Mouse (Mus musculus) layer of hippocampus, adult 8-10 months (tissue): ENCODE measurements around the gene Sigirr. TPM values are rescaled to one million over a fixed set of nuclear protein-coding genes. Genes with fewer than 3 reads are reported as not detected.

Experiments used
- DNase-seq, 2 experiments: peaks; one replicate each; pipeline ENCODE4 v3.0.0; 2022; ENCODE audit warnings: low spot score in 2 of 2
- total RNA-seq, 4 experiments: library from RNA; stranded (reverse); gene quantifications; 2 replicates each; pipeline ENCODE4 v1.2.4; 2022

Gene Sigirr
- total RNA-seq = 1 to 10 TPM; 2.6 to 3.1 (median 2.9) TPM

GRCm38 (mm10) chr7:141099911-141100691, at the start of gene Sigirr:
Sigirr (minus strand) TSS chr7:141100572.
- DNase-seq = no peak

- no peak for DNase-seq
Observed at GRCm38 (mm10) chr7:141148639-141149038, 48.3 kb upstream of the Sigirr start.

- DNase-seq = no peak
Observed at GRCm38 (mm10) chr7:141147044-141147443, 46.7 kb upstream of the Sigirr start.

- DNase-seq = no peak
Observed at GRCm38 (mm10) chr7:141146043-141146595, 45.7 kb upstream of the Sigirr start.

DNA sequence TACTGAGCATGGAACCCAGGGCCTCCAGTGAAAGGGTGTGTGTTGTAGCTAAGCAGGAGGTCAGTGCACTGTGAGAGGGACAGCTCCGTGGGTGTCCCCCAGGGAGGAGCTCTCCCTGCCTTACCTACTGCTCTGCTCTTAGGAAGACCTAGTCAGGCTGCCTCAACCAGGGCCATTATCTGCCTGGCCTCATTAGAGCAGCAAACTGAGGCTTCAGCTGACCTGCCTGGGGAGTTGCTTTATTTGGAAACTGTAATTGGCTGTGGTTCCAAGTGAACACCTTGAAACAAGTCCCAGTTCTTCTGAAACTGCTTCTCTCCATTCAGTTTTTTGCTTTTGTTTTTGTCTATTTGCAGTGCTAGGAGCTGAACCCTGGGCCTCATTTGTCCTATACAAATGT, 45.0 kb upstream of the Sigirr start:
- no peak for DNase-seq

DNA sequence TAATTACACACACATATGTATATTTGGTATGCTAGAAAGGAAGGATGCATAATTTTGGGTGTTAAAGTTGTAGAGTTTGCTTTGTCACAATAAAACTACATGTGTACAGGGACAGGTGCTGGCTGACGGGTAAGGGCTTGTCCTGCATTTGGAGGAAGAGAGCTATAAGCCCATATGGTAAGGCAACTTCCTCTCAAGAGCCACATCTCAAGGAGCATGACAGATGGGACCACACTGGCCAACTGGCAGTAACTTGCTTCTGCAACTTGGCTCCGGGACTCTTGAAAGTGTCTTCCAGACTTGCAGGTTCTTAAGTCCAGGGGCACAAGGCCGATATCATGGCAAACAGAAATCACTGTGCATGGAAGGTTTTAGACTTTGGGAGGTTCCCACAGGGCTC, 44.3 kb upstream of the Sigirr start:
- DNase-seq = no peak

DNA sequence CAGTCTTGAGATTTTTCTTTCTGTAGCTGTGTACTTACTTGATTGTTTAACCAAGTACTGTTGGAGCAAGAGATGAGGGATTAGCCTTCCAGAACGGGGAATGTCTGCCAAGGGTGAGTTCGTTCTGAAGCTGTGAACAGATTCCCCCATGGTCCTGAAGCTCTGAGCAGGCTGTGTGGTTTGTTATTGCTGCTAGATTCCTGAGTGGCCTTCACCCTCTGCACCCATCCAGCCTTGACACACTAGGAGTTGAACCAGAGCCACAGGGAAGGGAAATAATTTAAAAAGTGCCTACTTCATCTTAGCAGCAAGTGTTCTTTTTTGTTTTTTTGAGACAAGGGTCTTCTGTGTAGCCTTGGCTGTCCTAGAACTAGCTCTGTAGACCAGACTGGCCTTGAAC, 43.5 kb upstream of the Sigirr start:
- no peak for DNase-seq

DNA sequence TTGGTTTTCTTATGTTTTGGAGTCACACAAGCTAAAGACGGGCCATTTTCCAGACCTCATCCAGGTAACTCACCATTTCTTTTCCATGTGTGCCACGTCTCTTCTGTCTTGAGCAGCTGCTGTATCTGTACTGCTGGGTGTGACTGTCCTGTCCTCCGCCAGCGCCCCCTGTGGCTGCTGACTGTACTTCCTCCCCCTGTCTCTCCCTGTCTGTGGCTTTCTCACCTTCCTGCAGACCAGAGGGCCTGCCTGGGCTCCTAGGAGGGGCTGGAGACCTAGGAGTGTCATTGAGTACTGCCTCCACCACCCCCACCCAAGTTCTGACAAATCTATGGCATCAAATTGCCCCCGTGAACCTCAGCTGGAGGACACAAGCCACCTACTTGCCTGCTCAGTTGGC, 42.7 kb upstream of the Sigirr start:
- no peak for DNase-seq

GRCm38 (mm10) chr7:141141326-141141725, 41.0 kb upstream of the Sigirr start:
- no peak for DNase-seq

DNA sequence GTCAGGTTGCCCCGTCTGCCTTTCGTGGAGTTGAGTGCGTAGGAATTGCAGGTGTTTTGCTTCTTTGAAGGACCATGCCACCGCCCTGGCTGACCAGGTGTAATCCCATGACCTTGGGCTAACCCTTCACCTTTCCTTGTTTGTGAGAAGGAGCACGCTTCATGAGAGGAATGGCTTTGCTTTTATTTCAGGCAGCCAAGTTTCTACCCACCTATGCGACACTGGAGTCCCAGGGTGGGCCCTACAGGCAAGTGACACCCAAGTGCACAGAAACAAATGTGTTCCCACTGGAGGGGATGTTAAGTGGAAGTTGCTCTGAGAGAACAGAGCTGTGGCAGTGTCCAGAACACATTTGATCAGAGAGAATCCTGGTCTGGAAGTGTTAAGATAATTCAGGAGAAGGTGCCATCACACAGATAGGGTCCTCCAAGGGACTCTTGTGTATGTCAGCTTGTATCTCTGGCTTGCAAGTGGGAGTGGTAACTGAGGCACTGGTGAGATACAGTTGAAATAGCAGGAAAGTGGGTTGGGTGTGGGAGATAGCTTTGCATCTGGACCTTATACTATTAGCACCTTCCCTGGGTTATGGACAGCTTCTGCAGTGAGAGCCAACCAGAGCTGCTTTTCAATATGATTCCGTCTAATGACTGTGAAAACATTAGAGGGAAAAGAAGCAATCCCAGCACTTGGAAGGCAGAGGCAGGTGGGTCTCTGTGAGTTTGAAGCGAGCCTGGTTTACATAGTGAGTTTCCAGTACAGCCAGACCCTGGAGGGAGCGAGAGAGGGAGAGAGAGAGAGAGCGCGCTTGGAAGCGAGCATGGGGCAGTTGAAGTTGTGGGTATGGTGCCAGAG, 31.8 kb upstream of the Sigirr start:
- no peak for DNase-seq

GRCm38 (mm10) chr7:141131024-141131820, 30.9 kb upstream of the Sigirr start:
- peak; percentile 84 to 89 for DNase-seq

DNA sequence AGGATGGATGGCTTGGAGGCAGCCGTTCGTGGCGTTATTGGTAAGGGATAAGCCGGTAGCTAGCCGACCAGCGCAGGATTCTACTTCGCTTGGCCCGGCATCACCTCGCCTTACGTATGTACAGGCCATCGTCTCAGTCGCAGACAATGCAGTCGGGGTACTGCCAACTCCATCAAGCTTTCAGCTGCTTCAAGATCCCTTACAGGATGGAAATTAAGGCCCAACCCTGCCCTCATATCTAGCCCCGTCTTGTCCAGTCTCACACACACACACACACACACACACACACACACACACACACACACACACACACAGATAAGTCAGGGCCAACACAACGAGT, 23.1 kb upstream of the Sigirr start:
- DNase-seq = no peak

DNA sequence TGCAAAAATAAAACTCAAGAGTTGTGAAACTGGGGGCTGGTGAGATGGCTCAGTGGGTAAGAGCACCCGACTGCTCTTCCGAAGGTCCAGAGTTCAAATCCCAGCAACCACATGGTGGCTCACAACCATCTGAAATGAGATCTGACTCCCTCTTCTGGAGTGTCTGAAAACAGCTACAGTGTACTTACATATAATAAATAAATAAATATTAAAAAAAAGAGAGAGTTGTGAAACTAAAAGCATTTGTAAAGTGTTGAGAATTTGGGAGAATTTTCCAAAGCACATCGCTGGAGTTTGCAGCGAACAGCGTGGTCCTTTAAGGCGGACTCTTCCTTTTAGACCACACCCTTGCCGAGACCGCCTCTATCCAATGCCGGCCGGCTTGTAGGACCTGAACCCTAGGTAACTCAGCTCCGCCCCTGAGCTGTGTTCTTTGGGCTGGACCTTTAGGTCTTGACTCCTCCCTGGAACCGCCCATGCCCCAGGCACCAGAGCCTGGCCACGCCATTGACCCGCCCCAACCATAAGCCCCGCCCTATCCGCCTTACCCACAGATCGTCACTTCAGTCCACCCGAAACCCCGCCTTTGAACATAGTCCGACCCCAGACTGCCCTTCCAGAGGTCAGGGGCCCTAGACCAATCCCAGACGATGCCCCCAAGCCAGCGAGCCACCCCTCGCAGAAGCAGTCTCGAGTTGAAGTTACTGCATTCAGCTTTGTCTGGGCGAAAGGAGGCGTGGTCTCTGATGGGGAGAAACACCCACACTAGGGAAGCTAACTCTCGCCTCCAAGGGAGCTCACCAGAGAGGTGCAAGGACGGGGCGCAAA, 22.5 kb upstream of the Sigirr start:
- DNase-seq = peak; percentile 82 to 86

GRCm38 (mm10) chr7:141122245-141122644, 21.9 kb upstream of the Sigirr start, which contains the start of gene Ptdss2:
Ptdss2 (plus strand) TSS chr7:141122382.
- DNase-seq = no peak

GRCm38 (mm10) chr7:141121051-141121531, 20.7 kb upstream of the Sigirr start:
- no peak for DNase-seq

DNA sequence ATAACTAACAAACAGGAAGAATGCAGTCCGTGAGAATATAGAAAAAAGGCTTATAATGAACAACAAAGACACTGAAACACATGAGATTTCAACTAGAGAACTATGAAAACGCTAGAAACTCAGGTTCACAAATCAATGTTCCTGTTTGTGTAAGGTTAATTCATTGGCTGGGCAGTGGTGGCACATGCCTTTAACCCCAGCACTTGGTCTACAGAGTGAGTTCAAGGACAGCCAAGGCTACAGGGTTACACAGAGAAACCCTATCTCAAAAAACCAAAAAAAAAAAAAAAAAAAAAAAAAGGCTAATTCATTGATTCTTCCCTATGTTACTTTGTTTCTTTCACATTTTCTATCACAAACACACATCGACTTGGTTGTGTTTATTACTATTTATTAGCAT, 20.2 kb upstream of the Sigirr start:
- DNase-seq = no peak

DNA sequence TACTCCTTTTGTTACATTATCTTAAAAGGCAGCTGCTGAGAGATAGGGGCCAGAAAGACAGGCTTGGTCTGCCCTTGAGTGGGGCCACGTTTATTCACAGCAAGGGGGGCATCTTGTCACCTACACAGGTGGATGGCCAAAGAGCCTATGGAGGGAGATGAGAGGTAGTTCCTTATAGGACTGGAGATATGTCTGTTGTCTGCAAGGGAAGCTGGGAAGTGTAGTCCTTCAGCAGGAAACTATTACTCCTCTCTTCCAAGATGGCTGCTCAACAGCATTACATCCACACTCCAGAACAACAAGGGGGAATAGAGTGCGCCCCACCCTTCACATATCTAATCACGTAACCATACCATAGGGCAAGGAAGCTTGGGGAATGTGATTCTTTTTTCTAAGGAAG, 19.1 kb upstream of the Sigirr start:
- DNase-seq = no peak

DNA sequence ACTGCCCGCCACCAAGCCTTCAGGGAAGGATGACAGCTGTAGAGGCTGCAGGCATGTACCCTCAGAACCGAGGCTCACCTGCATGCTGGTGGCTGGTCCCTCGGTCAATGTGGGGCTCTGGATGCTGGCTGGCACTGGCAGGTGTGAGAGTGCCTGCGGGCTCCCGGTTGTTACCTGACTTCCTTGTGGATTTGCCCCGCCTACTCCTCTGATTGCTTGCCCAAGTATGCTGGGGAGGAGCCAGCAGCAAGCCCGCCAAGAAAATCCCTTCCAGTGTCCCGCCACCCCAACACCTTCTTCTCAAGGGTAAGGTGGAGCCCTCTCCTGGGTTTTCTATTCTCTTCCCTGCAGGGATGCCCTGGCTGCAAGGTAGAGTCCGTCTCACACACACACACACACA, 17.3 kb upstream of the Sigirr start, which contains the start of gene Ano9:
Ano9 (minus strand) TSS at position 171 of the 400 bp plus-strand sequence.
- DNase-seq = no peak

- DNase-seq = no peak
Observed at GRCm38 (mm10) chr7:141115874-141116273, 15.5 kb upstream of the Sigirr start.

DNA sequence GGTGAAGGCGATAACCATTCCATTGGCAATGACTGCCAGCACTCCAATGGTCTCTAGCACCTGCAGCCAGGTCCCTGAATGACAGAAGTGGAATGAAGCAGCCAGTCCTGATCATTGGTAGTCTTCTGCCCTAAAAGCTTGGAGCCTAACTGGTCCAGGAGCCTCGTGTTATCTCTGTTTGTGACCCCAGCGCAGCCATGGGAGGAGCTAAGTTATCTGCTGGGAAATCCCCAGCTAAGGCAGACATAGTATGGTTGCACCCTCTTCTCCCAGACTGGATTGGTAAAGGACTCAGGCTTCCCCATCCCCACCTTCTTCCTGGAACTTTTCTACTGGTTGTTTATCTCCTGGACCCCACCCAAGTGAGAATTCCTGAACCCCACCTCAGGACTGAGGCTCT, 2.8 kb upstream of the Sigirr start:
- DNase-seq = no peak
